Mouse (Mus musculus) CH12.LX (cell line): ENCODE results near the gene Cox6a1. TPM values are rescaled to one million over a fixed set of nuclear protein-coding genes. Genes with fewer than 3 reads are reported as not detected.

Experiments
- DNase-seq: peaks from one replicate; pipeline ENCODE4 v3.0.0-alpha.2; 2013; ENCODE audit errors: extremely low read depth
- H3K27ac ChIP-seq: 2 replicates; pipeline ENCODE4 v1.5.1; 2012; ENCODE audit warnings: low read depth, mild to moderate bottlenecking, control low read depth, moderate library complexity; ENCODE audit not compliant: insufficient read depth
- H3K27me3 ChIP-seq: replicated peaks from 2 replicates; pipeline ENCODE3; 2012; ENCODE audit warnings: inconsistent platforms
- H3K36me3 ChIP-seq, 2 experiments: replicated peaks in 1 of 2; 2 replicates each; pipeline versions ENCODE3 to v1.6.1; 2012; ENCODE audit warnings: inconsistent platforms in 1 of 2, low read length in 1 of 2, mild to moderate bottlenecking in 1 of 2, mixed read lengths in 1 of 2, moderate library complexity in 1 of 2; ENCODE audit not compliant: control insufficient read depth in 1 of 2, insufficient read depth in 1 of 2
- H3K4me1 ChIP-seq, 2 experiments: 2 replicates each; pipeline ENCODE4 v1.6.1; 2012; ENCODE audit warnings: inconsistent platforms in 1 of 2, moderate library complexity in 1 of 2; ENCODE audit not compliant: insufficient read depth in 2 of 2, control insufficient read depth in 1 of 2
- H3K4me2 ChIP-seq: 2 replicates; pipeline ENCODE4 v1.6.1; 2012; ENCODE audit warnings: low read depth, mild to moderate bottlenecking, control low read depth; ENCODE audit not compliant: poor library complexity, insufficient read depth, severe bottlenecking
- H3K4me3 ChIP-seq, 3 experiments: fragments of 150-350 bp in 1 of 3; sonication (generic) in 1 of 3; replicated peaks in 1 of 3; 2 replicates each; pipeline versions ENCODE3 to v1.5.1; 2011 to 2012; ENCODE audit warnings: low read depth in 2 of 3, low read length in 2 of 3, mild to moderate bottlenecking in 2 of 3, moderate library complexity in 2 of 3, control low read depth in 1 of 3, improper control_type of control experiment in 1 of 3, inconsistent platforms in 1 of 3, mixed read lengths in 1 of 3; ENCODE audit not compliant: poor library complexity in 1 of 3
- H3K79me2 ChIP-seq: replicated peaks from 2 replicates; pipeline ENCODE4 v1.6.1; 2012; ENCODE audit warnings: mild to moderate bottlenecking, moderate library complexity; ENCODE audit not compliant: control insufficient read depth, poor library complexity, insufficient read depth, severe bottlenecking; ENCODE audit errors: extremely low read depth
- H3K9ac ChIP-seq: 2 replicates; pipeline ENCODE4 v1.6.1; 2012; ENCODE audit warnings: low read depth, mild to moderate bottlenecking, control low read depth, moderate library complexity; ENCODE audit not compliant: insufficient read depth
- H3K9me3 ChIP-seq: replicated peaks from 2 replicates; pipeline ENCODE3; 2012; ENCODE audit warnings: low read length, inconsistent platforms, mixed read lengths
- BHLHE40 ChIP-seq: IDR thresholded peaks from 2 replicates; pipeline ENCODE4 v1.6.1; 2011; ENCODE audit warnings: mild to moderate bottlenecking, low read depth, low read length, improper control_type of control experiment
- CHD1 ChIP-seq: IDR thresholded peaks from 2 replicates; pipeline ENCODE4 v1.6.1; 2012; ENCODE audit warnings: low read depth, low read length, improper control_type of control experiment, inconsistent platforms
- CTCF ChIP-seq, 2 experiments: IDR thresholded peaks in 1 of 2; conservative IDR thresholded peaks in 1 of 2; 2 replicates each; pipeline ENCODE4 v1.5.1; 2011 to 2012; ENCODE audit warnings: low read depth in 2 of 2, low read length in 2 of 2, improper control_type of control experiment in 1 of 2, inconsistent platforms in 1 of 2, mild to moderate bottlenecking in 1 of 2, moderate library complexity in 1 of 2
- EP300 ChIP-seq: IDR thresholded peaks from 2 replicates; pipeline ENCODE4 v1.6.1; 2011; ENCODE audit warnings: low read length, improper control_type of control experiment
- ETS1 ChIP-seq: conservative IDR thresholded peaks from 2 replicates; pipeline ENCODE4 v1.6.1; 2012; ENCODE audit warnings: low read depth, mild to moderate bottlenecking, inconsistent platforms, low read length, improper control_type of control experiment, moderate library complexity
- GABPA ChIP-seq: IDR thresholded peaks from 2 replicates; pipeline ENCODE4 v1.6.1; 2012; ENCODE audit warnings: low read depth, low read length, improper control_type of control experiment, inconsistent platforms; ENCODE audit not compliant: insufficient replicate concordance
- HCFC1 ChIP-seq: IDR thresholded peaks from 2 replicates; pipeline ENCODE4 v1.6.1; 2012; ENCODE audit warnings: low read depth, mild to moderate bottlenecking, inconsistent platforms, low read length, improper control_type of control experiment
- IRF4 ChIP-seq: IDR thresholded peaks from 2 replicates; pipeline ENCODE4 v1.6.1; 2014; ENCODE audit warnings: low read depth, mild to moderate bottlenecking, inconsistent platforms, low read length, improper control_type of control experiment
- JUN ChIP-seq: IDR thresholded peaks from 2 replicates; pipeline ENCODE4 v1.6.1; 2011; ENCODE audit warnings: low read depth, mild to moderate bottlenecking, low read length, improper control_type of control experiment, moderate library complexity; ENCODE audit not compliant: insufficient read depth
- MAX ChIP-seq: IDR thresholded peaks from 2 replicates; pipeline ENCODE4 v1.6.1; 2011; ENCODE audit warnings: low read length, improper control_type of control experiment
- MEF2A ChIP-seq: IDR thresholded peaks from 2 replicates; pipeline ENCODE4 v1.6.1; 2014; ENCODE audit warnings: low read depth, mild to moderate bottlenecking, inconsistent platforms, low read length, improper control_type of control experiment, borderline replicate concordance
- POLR2AphosphoS2 ChIP-seq: IDR thresholded peaks from 2 replicates; pipeline ENCODE4 v1.6.1; 2011; ENCODE audit warnings: low read depth, low read length, improper control_type of control experiment
- RAD21 ChIP-seq: IDR thresholded peaks from 2 replicates; pipeline ENCODE4 v1.6.1; 2011; ENCODE audit warnings: low read depth, mild to moderate bottlenecking, low read length, improper control_type of control experiment, moderate library complexity
- RCOR1 ChIP-seq: conservative IDR thresholded peaks from 2 replicates; pipeline ENCODE4 v1.6.1; 2012; ENCODE audit warnings: low read depth, mild to moderate bottlenecking, inconsistent platforms, low read length, improper control_type of control experiment
- SIN3A ChIP-seq: IDR thresholded peaks from 2 replicates; pipeline ENCODE4 v1.6.1; 2012; ENCODE audit warnings: low read length, improper control_type of control experiment, inconsistent platforms
- SMC3 ChIP-seq: IDR thresholded peaks from 2 replicates; pipeline ENCODE4 v1.6.1; 2011; ENCODE audit warnings: low read depth, low read length, improper control_type of control experiment
- TCF12 ChIP-seq: IDR thresholded peaks from 2 replicates; pipeline ENCODE4 v1.6.1; 2014; ENCODE audit warnings: low read depth, mild to moderate bottlenecking, inconsistent platforms, low read length, improper control_type of control experiment
- USF2 ChIP-seq: conservative IDR thresholded peaks from 2 replicates; pipeline ENCODE4 v1.6.1; 2011; ENCODE audit warnings: low read depth, low read length, improper control_type of control experiment
- ZKSCAN1 ChIP-seq: IDR thresholded peaks from 2 replicates; pipeline ENCODE4 v1.6.1; 2012; ENCODE audit warnings: low read depth, inconsistent platforms, low read length, improper control_type of control experiment, borderline replicate concordance
- ZMIZ1 ChIP-seq: IDR thresholded peaks from 2 replicates; pipeline ENCODE4 v1.6.1; 2012; ENCODE audit warnings: low read depth, mild to moderate bottlenecking, inconsistent platforms, low read length, improper control_type of control experiment
- dilution Hi-C: fragments of 300-500 bp; cut with MboI; formaldehyde crosslinking; loops from 2 replicates; pipeline ENCODE4 v1.14.3; 2020; ENCODE audit warnings: low sequenced_read_pairs; ENCODE audit not compliant: extremely low pct_unique_long_range_greater_than_20kb, extremely low pct_ligation_motif_present
- in situ Hi-C: fragments of 300-500 bp; cut with MboI; formaldehyde crosslinking; loops from 3 replicates; pipeline ENCODE4 v1.14.3; 2019; ENCODE audit warnings: low sequenced_read_pairs, low pct_ligation_motif_present, low pct_unique_long_range_greater_than_20kb, mixed read lengths
- polyA plus RNA-seq: library from polyadenylated mRNA; unstranded; fragments of >175 nt; gene quantifications from 2 replicates; pipeline ENCODE4 v1.2.1, GENCODE M21; 2012; ENCODE audit warnings: low read depth; ENCODE audit not compliant: insufficient read length
- total RNA-seq, 2 experiments: library from RNA; depleted of rRNA; stranded (reverse); fragments of 300-350 nt in 1 of 2; fragments of >200 nt in 1 of 2; gene quantifications; 2 replicates each; pipeline ENCODE4 v1.2.3; 2012 to 2014

The Cox6a1 gene
- total and polyA plus RNA-seq, 3 experiments: 257 to 673 (median 612) TPM

- in situ Hi-C loops: no loop called here
- H3K4me3 ChIP-seq: no peak overlapping the region
- no peaks in the 10 kb centered on the region for H3K27me3 ChIP-seq
- no peak overlapping the region for H3K4me2 ChIP-seq
- peaks cover 51 to 72% of the 10 kb centered on the region in 2 experiments for H3K36me3 ChIP-seq
- H3K79me2 ChIP-seq: peaks cover 63% of the 10 kb centered on the region
- dilution Hi-C loops: no loop called here
- H3K9ac ChIP-seq: no peak overlapping the region
- TF ChIP-seq RAD21: no peak
- no peak for TF ChIP-seq RCOR1
- TF ChIP-seq TCF12: no peak
- TF ChIP-seq USF2: no peak
- no peak for TF ChIP-seq ZKSCAN1
- TF ChIP-seq HCFC1: no peak
- no peak for TF ChIP-seq BHLHE40
- no peak for TF ChIP-seq CHD1
- TF ChIP-seq GABPA: no peak
- TF ChIP-seq CTCF (conservative IDR thresholded peaks at IDR 0.05 in 1 of 2, IDR thresholded peaks at IDR 0.05 in 1 of 2; ENCODE audit: low read depth in 2 of 2, low read length in 2 of 2): no peak
- TF ChIP-seq MEF2A: no peak
- TF ChIP-seq IRF4: no peak
- no peak for TF ChIP-seq JUN
- no peak for TF ChIP-seq SIN3A
- TF ChIP-seq POLR2AphosphoS2: no peak
- TF ChIP-seq ETS1: no peak
- TF ChIP-seq MAX: no peak
- no peak for TF ChIP-seq EP300
- no peak for TF ChIP-seq ZMIZ1
- TF ChIP-seq SMC3: no peak
- no peak overlapping the region for H3K27ac ChIP-seq
- H3K4me1 ChIP-seq: peaks cover 9 to 68% of the 10 kb centered on the region in 2 experiments
- H3K9me3 ChIP-seq: no peaks in the 10 kb centered on the region
- DNase-seq: no peak
These were observed 17.8 kb downstream of the Cox6a1 start for GRCm38 (mm10) chr5:115330955-115331354.
